Mouse (Mus musculus): ENCODE measurements around the gene Olfr992.

- TF ChIP-seq GATA1 (IDR thresholded peaks at IDR 0.05; ENCODE audit: borderline replicate concordance, low read length) (no peak), FLI1 (IDR thresholded peaks at IDR 0.05; ENCODE audit: low read length) (no peak)
Observed at GRCm38 (mm10) chr2:85414777-85415176, 5.5 kb upstream of the Olfr992 start, which contains the start of gene Olfr993.
